Mouse (Mus musculus): ENCODE measurements around the gene Ccdc170.
"Not testable (repeated sequence)": the region's sequence is repeated elsewhere in the genome, so short reads cannot be mapped to it uniquely, and the experiment has no call there.

Ccdc170 gene

GRCm38 (mm10) chr10:4598916-4599315 lies 116.6 kb downstream of the Ccdc170 start:
- DNase-seq (ENCODE audit: extremely low spot score, low read depth, low spot score) = no peak

DNA sequence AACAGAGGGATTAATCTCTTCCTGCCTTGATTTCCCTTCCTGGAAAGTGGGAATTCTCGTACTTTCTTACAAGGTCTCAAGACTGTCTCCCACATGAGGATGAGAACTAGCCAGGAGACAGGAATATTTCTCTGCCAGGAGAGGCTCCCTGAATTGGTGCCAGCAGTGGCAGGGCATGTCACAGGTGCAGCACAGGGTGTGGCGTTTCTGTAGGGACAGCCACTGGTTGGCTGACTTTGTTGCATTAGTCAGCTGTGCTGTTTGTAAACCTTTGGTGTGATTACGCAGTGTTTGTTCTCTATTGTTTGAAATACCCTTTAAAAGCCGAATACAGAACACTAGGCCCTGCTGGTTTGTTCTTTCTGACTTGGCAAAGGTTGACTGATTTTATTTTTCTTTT lies 117.3 kb downstream of the Ccdc170 start:
- DNase-seq (ENCODE audit: extremely low spot score, low read depth, low spot score) = no peak

GRCm38 (mm10) chr10:4600796-4601474 lies 118.6 kb downstream of the Ccdc170 start:
- DNase-seq (ENCODE audit: extremely low spot score, low read depth, low spot score) = no peak

DNA sequence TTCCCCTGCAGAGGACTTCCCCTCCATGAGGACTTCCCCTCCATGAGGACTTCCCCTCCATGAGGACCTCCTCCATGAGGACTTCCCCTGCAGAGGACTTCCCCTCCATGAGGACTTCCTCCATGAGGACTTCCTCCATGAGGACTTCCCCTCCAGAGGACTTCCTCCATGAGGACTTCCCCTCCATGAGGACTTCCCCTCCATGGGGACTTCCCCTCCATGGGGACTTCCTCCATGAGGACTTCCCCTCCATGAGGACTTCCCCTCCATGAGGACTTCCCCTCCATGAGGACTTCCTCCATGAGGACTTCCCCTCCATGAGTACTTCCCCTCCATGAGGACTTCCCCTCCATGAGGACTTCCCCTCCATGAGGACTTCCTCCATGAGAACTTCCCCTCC lies 119.3 kb downstream of the Ccdc170 start:
- DNase-seq (ENCODE audit: extremely low spot score, low read depth, low spot score) = not testable (repeated sequence)

- no peak for DNase-seq (ENCODE audit: extremely low spot score, low read depth, low spot score)
Measured at GRCm38 (mm10) chr10:4602466-4602865, 120.2 kb downstream of the Ccdc170 start.

DNA sequence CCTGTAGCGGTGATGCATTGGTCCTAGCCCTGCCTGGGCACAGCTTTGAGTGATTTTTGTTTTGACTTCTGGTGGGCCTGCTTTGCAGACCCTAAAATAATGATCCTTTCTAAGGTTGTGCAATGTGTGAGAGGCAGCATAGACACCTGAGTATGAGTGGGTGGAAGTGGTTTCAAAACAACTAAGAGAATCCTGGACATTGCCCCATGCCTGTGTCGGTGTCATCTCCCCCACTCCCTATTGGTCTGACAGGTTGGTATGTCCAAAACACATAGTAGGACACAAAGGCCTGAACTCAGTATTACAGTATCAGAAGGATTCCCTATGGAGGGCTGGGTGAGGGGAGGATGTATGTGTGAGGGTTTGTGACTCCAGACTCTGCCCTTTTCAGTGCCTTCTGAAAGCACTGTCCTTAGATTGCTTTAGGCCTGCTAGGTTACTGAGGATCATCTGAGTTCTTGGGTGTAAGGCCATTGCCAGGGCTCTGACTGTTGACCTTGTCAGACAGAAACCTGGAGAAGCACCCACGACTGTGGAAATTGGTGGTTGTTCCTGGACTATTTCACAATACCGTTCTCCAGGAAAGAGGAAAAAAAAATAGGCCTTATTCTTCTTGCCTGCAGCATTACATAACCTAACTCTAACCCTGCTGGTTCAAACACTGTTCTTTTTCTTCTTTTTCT lies 122.4 kb downstream of the Ccdc170 start:
- DNase-seq (ENCODE audit: extremely low spot score, low read depth, low spot score) = no peak

DNA sequence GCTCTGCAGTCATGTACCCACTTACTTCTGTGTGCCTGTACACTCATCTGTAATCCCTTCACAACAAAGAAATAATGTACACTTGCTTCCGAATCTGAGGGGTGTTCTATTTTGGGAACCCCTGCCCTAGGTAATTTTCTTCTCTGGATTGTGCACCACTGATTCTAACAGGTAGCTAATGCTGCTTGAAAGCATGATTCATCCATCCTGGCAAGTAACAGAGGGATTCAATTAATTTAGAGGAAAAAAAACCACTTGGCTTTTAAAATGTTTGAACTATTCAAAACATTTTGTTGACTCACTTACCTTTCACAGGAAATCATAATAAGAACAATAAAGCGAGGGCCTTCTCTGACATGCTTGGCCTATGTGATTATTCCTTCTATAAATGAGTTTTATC lies 127.9 kb downstream of the Ccdc170 start:
- DNase-seq (ENCODE audit: extremely low spot score, low read depth, low spot score) = no peak

DNA sequence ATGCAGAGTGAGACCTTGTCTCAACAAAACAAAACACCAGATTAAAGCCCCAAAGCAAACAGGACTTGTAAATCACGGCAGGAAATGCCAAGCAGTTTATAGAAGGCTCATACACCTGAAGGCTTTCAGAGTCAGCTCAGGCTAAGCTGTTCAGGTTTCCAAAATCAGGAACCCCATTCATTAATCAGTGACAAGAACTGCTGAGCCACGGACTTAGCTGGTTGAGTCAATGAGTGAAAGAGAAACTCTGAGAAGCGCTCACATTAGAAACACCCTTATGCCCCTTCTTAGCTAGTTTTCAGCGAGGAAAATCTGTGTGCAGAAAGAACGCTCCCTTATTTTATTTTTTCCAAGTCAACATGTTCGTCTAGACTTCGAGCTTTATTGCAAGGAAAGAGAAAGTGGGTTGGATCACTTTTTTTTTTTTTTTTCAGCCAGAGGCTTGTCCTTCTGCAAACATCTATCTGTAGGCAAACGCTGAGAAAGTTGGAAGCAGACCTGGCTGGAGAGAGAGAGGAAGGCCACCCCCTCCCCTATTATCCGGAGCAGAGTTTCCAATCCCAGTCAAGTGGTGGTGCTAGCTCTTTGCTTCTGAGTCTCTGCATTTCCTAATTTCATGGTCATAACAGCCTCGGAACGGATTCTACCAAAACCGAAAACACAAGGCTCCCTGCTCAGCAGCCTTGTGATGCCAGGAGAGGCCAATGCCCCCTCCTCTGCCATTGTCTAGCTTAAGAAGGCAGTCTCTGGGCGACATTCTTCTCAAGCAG lies 129.3 kb downstream of the Ccdc170 start, which contains the start of gene Esr1:
Gene Esr1, plus strand, starts transcription at position 208 of the 770 bp plus-strand sequence.
- DNase-seq (ENCODE audit: extremely low spot score, low read depth, low spot score) = no peak

All from hindlimb bud, embryonic 11.5 days (tissue).